Mouse (Mus musculus) lung, postnatal 10 days (tissue): ENCODE results near the gene St8sia1.

ENCODE experiments used
- DNase-seq: peaks from one replicate; pipeline ENCODE4 v3.0.0; 2021

The St8sia1 gene

DNA sequence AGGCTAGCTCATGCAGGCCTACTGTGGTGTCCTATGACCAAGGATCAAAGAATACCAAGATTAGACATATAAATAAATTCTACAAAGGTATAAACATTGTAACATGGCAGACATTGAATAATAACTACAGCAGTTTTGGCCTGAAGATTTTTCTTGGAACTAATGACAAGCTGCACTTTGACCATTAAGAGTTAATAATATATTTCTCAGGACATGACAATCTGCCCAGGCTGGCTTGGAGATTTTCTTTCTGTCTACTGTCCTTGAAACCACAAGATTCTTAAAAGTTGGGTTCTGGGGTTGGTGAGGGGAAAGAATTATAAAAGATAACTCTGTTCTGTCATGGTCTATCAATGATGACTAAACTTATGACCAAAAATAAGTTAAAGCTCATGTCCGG lies 103.9 kb downstream of the St8sia1 start:
- DNase-seq = no peak

DNA sequence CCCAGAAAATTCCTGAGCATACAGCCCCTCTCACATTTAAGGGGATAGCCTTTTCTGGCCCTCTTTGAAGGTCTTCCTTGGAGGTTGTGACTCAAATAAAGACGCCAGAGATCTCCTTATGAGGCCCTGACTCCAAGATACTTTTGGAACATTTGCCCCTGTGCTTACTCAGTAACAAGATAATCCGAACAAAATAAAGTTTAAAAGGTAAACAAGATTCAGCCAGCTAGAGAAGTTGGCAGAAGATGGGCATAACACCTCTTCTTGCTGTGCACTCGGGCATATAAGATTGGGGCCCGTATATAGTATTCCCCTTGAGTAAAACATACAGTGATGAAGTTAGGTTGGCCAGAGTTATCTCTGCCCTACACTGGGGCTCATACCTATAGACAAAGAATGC lies 104.3 kb downstream of the St8sia1 start:
- no peak for DNase-seq

DNA sequence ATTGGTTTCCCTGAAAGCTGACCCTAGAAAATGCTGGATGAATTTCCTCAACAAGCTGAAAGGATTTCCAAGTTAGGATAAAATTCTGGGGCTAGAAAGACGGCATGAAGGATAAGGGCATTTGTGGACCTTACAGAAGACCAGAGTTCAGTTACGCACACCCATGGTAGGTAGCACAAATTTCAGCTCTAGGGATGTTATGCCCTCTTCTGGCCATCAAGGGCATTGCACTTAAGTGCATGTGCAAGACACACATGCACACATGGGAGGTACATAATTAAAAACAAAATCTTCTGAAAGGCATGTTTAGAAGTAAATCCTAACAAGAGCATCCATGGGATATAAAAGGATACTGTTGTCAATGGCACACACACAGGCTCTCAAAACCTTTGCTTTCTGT lies 105.3 kb downstream of the St8sia1 start:
- no peak for DNase-seq

DNA sequence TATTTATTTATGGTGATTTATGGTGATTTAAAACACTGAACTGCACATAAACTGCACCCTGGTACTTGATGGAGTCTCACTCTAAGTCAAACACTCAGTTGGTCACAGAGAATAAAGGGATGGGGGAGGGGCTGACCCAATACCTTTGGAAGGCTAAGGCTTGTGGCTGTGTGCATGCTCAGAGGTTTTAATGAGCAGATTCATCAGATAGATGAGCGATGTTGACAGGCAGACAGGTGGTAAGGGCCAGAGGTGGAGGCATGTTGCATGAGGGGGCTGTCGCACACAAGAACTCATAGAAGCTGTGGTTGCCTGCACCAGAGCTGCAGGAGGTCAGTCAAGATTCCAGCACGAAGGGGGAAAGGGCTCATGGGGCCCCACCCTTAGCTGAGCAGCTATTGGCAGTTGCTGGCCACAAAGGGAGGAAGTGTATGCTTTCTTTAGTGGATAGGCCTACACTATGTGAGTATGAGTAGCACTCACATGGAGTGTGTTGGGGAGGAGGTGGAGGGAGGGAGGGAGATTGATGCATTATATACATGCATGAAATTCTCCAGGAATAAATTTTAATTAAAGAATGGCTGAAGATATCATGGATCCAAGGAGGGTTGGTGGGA lies 107.9 kb downstream of the St8sia1 start:
- no peak for DNase-seq

DNA sequence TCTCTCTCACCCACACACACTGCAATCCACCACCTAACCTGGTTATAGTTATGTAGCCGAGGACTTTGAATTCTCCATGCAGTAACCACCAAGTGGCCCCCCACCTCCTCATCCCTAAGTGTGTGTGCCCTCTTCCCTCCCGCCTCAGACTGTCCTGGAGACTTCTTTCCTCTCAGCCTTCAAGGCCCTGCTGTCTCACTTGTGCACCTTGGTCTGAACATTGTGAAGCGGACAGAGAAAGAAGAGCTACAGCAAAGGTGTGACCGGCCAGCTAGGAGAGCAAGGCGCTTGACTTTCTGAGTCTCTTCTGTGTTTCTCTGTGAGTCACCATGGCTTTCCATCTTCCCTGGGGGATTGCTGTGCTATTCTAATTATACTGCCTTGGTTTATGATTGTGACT lies 108.5 kb downstream of the St8sia1 start:
- no peak for DNase-seq

DNA sequence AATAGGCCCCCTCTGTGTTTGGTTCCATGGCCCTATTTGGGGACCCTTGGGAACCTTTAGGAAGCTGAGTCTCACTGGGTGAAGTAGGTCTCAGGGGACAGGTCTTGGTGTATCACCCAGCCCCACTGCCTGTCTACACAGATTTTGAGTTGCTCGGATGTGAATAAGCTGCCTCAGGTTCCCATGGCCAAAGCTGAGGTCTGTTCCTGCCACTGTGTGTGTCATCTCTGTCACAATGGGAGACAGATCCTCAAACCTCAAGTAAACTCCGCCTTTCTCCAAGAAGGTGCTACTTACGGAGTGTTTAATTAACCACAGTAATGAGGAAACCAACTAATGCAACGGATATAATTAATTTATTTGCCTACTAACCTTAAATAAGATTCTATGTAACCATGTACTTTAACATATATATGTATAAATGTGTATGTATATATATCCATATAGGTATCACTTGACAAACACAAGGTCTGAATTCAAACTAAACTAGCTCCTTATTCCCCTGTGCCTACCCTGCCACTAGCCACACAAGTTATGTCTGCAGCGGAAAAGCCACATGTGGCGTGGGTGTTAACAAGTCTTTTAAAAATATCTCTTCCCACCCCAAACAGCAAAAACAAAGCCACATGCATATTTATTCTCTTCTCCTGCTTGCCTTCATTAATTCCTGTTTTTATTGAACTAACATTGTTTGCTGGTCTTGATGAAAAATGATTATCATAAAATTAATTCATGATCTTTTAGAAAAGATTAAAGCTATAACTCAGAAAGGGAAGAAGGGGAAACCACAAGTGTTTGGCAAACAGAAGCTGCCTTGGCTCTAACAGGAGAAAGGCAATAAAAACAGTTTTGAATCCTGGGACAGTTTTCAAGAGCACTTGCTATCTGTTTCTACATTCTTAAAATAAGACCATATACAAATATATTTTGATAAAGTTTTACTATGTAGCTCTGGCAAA lies 111.6 kb downstream of the St8sia1 start:
- no peak for DNase-seq

DNA sequence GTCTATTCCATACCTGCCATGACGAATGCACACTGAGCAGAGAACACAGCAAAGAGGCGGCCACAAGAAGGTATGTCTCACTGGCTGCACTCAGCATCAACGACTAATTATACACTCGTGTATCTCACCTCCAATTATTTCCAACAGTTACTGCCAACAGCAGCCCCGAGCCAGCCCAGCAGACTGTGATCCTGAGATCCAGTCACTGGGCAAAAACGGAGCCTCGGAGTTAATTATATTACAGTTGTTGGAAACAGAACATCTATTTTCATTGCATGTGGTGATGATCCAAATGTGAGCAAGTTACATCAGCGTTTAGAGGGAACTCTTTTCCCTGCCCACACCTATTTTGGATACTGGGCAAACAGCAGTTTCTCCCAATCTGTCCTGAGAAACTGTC lies 113.8 kb downstream of the St8sia1 start:
- DNase-seq = no peak

DNA sequence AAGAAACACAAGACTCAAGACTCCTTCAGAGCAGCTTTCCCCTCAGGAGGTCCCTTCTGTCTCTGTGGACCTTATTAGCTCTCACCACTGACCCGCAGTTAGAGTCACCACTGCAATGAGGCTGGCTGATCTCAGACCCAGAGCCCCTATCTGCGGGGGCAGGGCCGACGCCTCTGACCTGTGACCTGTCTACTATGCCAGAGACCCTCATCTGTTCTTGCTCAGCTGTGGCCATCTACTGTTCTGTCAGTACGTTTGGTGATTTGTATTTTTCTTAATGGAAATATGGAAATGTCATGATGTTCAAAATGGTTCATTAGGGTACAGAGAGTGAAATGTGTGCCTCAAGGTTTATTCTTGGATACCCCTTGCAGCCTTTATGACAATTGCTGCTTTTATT lies 114.9 kb downstream of the St8sia1 start:
- DNase-seq = no peak

DNA sequence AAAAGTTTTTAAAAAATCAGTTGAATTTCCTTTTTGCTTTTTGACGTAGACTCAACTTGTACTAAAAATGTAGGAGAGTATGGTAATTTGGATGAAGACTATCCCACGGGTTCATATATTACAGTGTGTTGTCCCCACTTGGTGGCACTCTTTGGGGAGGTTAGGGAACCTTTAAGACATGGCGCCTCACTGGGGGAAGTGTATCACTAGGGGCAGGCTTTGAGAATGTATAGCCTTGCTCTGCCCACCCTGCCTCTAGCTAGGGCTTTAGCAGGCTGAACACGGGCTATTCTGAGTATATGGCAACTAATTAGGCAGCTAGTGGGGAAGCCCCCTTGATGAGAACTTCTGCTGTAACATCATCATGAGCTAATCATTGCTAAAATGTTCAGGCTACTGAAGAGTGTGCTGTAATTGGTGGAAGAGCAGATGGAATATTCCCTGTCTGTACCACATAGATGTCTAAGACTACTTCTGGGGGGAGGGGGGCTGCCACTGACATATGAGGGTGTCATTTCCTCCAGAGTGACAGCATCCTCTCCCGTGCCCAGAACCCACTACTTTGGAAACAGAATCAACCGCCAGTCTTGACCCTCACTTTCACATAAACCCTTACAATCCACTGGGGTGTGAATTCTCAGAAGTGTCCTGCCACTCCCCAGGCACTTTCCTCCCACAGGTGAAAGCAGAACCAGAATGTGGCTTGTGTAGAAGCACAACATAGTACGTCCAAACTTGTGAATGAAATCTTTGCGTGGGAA lies 116.2 kb downstream of the St8sia1 start:
- no peak for DNase-seq

DNA sequence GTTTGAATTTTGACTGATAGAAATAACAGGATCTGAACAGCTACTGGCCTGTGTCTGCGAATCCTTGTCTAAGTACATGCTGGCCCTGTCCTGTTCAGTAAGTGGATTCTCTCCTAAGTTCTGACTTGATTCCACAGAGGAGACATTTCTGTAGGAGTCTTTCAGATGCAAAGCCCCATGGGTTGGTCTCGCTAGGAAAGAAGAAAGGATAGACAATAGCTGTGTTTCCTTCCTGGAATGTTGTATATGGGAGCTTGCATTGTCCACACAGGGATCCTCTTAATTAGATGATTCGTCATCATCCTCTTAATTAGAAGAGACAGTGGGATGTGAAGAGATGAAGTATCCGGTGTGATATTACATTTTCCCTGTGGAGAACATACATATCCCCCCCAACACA lies 117.4 kb downstream of the St8sia1 start:
- no peak for DNase-seq

DNA sequence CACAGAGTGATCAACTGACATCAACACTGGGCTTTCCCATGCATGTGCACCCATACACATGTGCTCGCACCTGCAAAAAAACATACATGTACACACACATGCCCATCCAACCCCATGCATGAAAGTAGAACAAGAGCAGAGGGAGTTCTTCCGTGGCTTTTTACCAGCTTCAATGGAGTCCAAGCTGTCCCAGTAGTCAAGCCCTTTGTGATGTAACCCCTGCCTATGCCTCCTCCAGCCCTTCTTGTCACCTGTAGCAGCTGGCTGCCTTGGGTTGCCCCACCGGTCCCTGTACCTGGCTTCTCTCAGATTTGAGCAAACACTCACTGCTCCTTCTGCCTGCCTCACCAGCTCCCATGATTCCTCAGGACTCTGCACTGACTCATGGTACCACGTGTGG lies 119.2 kb downstream of the St8sia1 start:
- no peak for DNase-seq

DNA sequence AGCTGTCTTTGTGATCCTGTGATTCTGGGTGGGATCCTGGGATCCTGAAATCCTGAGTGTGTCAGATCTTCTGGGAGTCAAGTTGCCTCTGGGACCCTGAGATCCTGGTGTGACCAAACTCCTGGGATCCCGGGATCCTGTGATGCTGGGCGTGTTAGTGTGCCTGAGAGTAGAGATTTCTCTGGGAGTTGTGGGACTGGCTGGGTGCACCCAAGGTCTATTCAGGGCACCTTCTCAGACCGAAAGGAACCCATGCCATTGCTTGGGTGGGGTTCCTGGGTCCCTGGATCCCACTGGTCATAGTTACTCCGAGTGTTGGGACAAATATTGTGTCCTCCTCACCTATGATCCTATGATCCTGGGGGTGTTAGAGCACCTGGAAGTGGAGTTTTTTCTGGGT lies 120.2 kb downstream of the St8sia1 start:
- no peak for DNase-seq

DNA sequence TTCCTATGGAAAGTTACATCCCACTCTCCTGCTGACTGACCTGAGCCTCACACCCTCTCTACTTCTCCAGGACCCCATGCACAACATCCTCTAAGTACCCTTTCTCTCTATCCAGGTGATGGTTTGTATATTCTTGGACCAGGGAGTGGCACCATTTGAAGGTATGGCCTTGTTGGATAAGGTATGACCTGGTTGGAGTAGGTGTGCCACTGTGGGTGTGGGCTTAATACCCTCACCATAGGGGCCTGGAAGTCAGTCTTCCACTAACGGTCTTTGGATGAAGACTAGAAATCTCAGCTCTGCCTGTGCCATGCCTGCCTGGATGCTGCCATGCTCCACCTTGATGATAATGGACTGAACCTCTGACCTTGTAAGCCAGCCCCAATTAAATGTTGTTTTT lies 125.8 kb downstream of the St8sia1 start:
- DNase-seq = no peak

DNA sequence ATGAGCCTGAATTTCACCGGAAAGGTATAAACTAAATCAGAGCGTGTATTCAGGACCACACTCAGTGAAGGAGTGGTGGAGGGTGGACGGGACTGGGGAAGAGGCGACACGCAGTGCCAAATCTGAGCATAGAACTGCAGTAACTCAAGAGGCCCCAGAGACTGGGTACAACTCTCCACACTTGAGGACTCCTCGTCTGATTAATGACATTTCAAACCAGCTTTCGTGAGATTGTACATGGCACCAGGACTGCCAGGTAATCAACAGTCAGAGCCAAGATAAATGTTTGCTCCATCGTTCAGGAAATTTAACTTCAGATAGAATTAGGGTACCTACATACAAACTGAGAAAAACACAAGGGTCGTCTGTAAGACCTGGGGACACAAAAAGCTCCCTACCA lies 126.9 kb downstream of the St8sia1 start:
- no peak for DNase-seq

DNA sequence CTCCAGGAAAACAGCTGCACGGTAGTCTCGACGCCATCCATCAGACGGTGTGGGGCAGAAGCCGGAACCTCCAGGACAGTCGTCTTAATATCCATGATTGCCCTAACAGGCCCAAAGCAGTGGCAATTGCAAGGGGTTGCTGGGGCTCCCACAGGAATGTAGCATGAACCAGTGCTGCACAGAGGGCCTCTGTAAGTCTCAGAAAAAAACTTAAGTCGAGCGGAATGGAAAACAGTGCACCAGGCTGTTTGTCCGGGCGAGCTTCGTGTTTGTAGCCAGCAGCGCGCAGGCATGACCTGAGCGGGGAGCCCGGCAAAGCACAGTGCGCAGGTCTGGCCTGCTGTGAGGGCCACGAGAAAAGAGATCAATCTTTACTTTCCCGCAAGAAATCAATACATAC lies 128.5 kb downstream of the St8sia1 start:
- no peak for DNase-seq

DNA sequence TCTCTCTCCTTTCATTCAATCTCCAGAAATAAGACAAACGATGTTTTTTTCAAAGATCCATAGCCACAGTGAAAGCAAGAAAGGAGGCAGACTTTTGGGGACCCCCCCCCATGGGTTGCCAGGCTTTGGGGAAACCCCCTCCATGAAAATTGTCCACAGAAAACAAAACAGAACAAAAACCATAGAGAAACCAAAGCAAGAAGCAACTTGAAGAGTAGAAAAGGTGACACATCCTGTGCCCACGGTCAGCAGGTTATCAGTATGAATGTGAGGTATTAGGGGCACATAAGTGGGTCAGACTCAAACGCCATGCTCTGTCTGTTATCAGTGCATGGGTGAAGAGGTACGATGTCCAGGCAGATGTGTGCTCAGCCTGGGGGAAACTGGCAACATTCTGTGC lies 129.3 kb downstream of the St8sia1 start:
- DNase-seq = no peak

DNA sequence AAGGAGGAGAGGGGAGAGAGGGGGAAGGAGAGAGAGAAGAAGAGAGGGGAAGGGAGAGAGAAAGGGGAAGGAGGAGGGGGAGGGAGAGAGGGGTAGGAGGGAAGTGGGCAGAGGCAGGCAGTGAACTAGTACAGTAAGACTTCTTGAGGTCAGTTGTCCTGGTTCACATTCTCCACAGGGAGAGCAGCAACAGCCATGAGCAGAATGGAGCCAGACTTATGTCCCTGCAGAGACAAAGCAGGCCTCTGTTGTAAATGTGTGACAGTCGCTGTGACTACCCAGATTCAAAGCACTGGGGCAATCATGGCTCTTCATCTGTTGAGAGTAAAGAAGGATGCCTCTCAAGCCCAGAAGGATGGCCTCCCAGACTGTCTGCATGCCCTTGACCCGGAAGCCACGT lies 132.5 kb downstream of the St8sia1 start:
- no peak for DNase-seq

DNA sequence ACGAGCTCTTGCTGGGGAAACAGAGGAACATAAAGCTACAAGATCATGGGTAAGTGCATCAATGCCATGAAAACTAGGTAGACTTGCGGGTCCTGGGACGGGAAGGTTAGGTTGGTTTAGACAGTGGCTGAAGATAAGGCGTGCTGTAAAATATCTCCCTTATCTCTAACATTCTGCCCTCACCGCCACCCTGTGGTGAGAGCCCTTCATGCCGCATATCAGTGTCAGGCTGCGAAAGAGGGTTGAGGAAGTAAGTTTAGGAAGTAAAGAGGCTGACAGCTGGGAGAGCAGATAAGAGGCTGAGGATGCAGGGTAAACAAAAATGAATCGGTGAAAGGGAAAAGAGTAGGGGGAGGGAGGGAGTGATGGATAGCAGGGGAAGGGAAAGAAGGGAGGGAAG lies 133.0 kb downstream of the St8sia1 start:
- DNase-seq = peak; percentile 14

DNA sequence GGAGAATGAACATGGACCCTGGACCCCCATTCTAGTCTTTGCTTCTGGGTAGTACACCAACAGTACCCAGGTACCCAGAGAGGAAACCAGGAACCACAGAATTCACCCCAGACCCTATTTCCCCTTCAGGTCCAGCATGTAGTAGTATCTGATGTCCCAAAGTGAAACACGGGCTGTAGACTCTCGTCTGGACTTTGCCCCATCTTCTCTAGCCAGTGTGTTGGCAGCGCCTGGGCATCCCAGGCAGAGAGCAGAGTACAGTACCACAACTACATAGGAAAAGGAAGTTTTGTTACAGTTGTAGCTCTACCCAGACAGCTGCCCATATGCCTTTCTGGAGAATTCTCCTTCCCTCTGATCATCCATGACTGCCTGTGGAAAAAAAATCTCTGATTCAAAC lies 134.0 kb downstream of the St8sia1 start:
- DNase-seq = no peak

DNA sequence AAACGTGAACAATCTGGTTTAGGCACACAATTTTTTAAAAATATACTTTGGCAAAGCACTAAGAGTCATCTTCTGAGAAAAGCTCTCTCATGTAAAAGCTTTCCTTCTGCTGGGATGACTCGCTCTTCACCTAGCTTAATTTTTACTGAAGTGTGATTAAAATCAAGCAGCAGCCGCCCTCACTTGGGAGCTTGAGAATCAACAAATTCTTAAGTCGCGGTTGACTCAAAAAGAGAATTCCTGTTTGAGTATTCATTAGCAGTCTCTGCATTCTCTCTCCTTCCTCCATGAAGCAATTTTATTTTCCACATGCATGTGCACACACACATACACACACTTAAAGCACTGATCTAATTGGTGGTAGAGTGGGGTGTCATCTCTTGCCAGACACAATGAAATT lies 138.8 kb downstream of the St8sia1 start:
- no peak for DNase-seq

DNA sequence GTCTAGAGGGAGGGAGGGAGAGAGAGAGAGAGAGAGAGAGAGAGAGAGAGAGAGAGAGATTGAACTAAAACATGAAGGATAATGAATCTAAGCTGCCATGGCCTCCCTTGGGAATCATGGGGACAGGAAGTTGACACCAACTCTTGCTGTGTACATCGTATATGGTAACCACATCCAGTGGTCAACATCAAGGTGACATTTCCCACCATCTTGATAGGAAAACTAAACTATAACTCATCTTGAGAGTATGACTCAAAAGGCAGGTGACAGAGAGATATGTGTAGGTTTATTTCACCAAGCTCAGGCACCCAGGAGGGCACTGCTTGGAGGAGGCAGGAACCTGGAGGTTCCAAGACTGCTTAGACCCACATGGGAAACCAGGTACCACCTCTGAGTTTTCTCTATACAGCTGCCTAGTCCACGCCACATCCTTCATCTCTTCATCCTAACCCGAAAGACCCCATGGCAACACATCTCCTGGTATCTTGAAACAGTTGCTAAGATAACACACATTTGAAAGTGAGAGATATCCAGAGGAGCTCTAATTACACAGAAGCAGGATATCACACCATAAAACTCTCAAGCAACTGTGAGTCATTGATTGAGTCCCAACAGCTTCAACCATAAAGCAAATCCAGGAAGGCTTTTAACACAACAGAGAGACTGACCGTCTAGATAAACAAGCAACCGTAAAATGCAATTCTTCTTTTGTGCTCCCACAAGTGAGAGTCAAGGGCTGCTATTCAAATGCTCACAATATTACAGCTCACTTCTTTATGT lies 141.1 kb downstream of the St8sia1 start:
- no peak for DNase-seq

DNA sequence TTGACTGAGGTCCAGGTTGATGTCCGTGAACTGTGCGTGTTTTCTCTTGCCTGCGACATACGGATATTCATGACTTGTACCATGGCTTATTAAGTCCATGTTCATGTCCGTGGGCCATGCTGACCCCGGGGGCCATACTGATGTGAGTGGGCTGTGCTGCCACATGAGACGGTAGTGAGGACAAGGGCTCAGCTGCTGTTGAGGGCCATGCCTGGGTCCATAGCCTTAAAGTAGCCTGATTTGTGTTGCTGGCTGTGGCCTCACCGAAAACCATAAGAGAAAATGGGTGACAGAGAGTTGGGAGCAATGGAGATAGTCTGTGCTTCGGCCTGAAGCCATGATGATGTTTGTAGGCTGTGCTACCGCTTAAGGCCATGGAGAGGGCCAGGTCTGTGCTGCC lies 145.9 kb downstream of the St8sia1 start:
- DNase-seq = no peak

DNA sequence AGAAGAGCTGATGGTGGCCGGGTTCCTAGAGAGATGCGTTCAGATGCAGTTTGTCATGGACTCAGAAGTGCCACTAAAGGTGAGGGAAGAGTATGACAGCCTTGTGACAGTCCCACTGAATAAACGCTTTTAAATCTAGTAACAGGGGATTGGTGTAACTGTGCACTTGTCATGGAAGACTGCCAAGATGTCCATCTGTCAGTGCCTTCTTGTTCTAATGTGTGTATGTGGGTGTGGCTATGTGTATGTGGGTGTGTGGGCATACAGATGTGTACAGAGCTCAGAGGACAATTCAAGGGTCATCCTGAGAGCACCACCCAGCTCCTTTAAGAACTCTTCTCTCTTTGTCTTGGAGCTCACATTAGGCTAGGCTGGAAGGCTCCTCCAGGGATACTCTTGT lies 148.7 kb downstream of the St8sia1 start:
- no peak for DNase-seq
